Mouse (Mus musculus): ENCODE data around the gene Osm. TPM values are rescaled to one million over a fixed set of nuclear protein-coding genes. Genes with fewer than 3 reads are reported as not detected.

Osm gene
- total and polyA plus RNA-seq, 3 experiments, result 0.13 to 0.14 (median 0.14) TPM

DNA sequence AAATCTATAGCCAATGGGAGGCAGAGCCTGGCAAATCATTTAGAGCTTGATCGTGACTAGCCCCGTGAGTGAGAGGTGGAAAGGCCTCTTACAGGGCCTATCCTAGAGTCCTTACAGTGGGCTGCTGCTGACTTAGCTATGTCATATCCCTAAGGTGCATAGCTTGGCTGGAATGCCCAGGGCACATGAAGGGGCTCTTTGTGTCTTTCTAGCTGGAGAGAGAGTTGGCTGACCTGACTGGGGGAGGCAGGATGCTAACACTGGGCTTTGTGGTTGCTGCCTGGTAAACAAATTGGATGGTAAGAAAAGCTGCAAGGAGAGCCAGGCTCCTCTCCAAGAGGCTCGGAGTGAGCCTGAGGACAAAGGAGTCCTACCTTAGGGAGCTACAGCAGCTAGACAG lies 43.5 kb upstream of the Osm start:
- TF ChIP-seq CTCF (IDR thresholded peaks at IDR 0.05) (no peak), POLR2A (IDR thresholded peaks at IDR 0.05; ENCODE audit: insufficient read depth, low read depth, low read length) (no peak), EP300 (IDR thresholded peaks at IDR 0.05; ENCODE audit: insufficient read depth, low read depth, low read length) (no peak)
- H3K4me3 ChIP-seq, result no peak overlapping the region
- H3K79me2 ChIP-seq (replicated peaks; ENCODE audit: control insufficient read depth, insufficient read depth, low read length), result peaks cover 2% of the 10 kb centered on the region; the same call in 1 of the 2 replicates
- DNase-seq, result peak in 1 of 2 experiments; percentile 16
- intact Hi-C loops (cut with DNase I), result no loop called here
- no peak overlapping the region for H3K9ac ChIP-seq (ENCODE audit: low read depth, low read length)
- H3K4me1 ChIP-seq (ENCODE audit: control insufficient read depth, insufficient read depth, low read length), result peaks cover 45% of the 10 kb centered on the region
- H3K27me3 ChIP-seq (ENCODE audit: control insufficient read depth, insufficient read depth, low read length), result no peaks in the 10 kb centered on the region
- H3K27ac ChIP-seq, result no peak overlapping the region; the same call in 1 of the 2 replicates
- peaks cover 18% of the 10 kb centered on the region for H3K36me3 ChIP-seq (ENCODE audit: control insufficient read depth, insufficient read depth, low read length)
- 77% methylated on average over 3 of the region's 3 CpGs for WGBS

DNA sequence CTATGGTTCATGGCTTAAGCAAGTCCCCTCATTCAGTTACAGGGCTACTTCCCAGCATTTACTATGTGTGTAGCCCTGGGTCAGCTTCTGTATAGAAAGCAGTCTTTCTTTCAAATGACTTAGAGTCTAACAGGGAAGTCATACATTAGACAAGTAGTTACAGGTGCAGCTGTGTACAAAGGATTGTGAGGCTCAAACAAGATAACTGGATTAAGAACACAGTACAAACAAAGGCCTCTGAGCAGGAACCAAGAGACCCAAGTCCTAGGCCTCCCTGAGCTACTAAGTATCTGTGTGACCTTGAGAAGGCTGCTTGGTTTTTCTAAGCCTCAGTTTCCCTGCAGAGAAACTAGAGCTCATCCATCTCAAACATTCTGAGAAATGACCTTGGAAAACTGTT lies 42.8 kb upstream of the Osm start:
- intact Hi-C loops (cut with DNase I), result no loop called here
- TF ChIP-seq POLR2A (IDR thresholded peaks at IDR 0.05; ENCODE audit: insufficient read depth, low read depth, low read length), result no peak
- TF ChIP-seq CTCF (IDR thresholded peaks at IDR 0.05), result no peak
- TF ChIP-seq EP300 (IDR thresholded peaks at IDR 0.05; ENCODE audit: insufficient read depth, low read depth, low read length), result no peak
- no peaks in the 10 kb centered on the region for H3K27me3 ChIP-seq (ENCODE audit: control insufficient read depth, insufficient read depth, low read length)
- peaks cover 15% of the 10 kb centered on the region for H3K36me3 ChIP-seq (ENCODE audit: control insufficient read depth, insufficient read depth, low read length)
- H3K4me1 ChIP-seq (ENCODE audit: control insufficient read depth, insufficient read depth, low read length), result peaks cover 44% of the 10 kb centered on the region
- H3K4me3 ChIP-seq, result no peak overlapping the region
- peaks cover 2% of the 10 kb centered on the region; the same call in 1 of the 2 replicates for H3K79me2 ChIP-seq (replicated peaks; ENCODE audit: control insufficient read depth, insufficient read depth, low read length)
- no peak for DNase-seq
- no peak overlapping the region for H3K9ac ChIP-seq (ENCODE audit: low read depth, low read length)
- H3K27ac ChIP-seq, result no peak overlapping the region

DNA sequence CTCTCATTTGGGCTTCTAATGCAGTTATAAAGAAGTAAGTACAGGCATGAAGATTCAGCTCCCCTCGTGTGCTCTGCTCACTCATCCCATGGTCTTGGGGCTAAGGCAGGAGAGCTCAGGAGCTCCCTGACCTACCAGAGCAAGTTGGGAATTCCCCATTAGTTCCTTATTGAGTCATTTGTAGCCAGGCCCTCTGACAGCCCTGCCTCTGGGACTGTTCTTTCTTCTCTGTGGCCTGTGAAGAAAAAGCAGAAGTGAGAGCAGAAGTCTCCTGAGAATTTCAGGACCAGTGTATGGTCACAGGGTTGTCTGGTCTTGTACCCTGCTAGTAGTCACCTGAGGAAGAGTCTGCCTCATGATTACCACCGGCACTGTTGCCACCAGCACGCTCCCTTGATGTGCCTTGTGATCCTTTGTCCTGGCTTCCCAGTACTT lies 40.6 kb upstream of the Osm start:
- intact Hi-C loops (cut with DNase I), result no loop called here

DNA sequence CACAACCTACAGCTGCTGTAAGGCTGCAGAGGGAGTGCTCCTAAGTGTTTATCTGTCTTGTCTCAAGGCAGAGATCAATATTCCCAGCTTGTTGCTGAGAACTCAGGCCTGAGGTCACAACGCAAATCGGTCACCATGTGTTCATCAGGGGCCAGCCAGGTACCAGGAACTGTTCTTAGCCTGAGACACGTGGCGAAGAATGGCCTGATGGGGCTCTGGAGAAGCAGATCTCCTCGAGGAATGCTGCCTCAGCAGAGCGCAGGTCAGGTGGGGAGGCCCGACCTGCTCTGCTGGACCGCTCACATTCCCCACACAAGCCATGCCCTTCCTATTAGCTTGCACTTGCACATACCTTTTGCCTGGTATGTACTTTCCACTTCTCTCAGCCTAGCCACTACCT lies 39.6 kb upstream of the Osm start:
- 82% methylated on average over 8 of the region's 8 CpGs for WGBS
- intact Hi-C loops (cut with DNase I), result no loop called here
- H3K79me2 ChIP-seq (replicated peaks; ENCODE audit: control insufficient read depth, insufficient read depth, low read length), result peaks cover 2% of the 10 kb centered on the region; the same call in 1 of the 2 replicates

More for the DNA sequence above, 40.6 kb upstream of the Osm start:
- Histone ChIP-seq H3K9ac (ENCODE audit: low read depth, low read length) (no peak overlapping the region), H3K36me3 (ENCODE audit: control insufficient read depth, insufficient read depth, low read length) (peaks cover 12% of the 10 kb centered on the region), H3K79me2 (replicated peaks; ENCODE audit: control insufficient read depth, insufficient read depth, low read length) (peaks cover 2% of the 10 kb centered on the region; the same call in 1 of the 2 replicates), H3K27me3 (ENCODE audit: control insufficient read depth, insufficient read depth, low read length) (no peaks in the 10 kb centered on the region), H3K4me3 (no peak overlapping the region), H3K4me1 (ENCODE audit: control insufficient read depth, insufficient read depth, low read length) (peaks cover 31% of the 10 kb centered on the region), H3K27ac (no peak overlapping the region; the same call in 1 of the 2 replicates)
- 71% methylated on average over 3 of the region's 3 CpGs for WGBS
- TF ChIP-seq CTCF (IDR thresholded peaks at IDR 0.05) (no peak), POLR2A (IDR thresholded peaks at IDR 0.05; ENCODE audit: insufficient read depth, low read depth, low read length) (no peak), EP300 (IDR thresholded peaks at IDR 0.05; ENCODE audit: insufficient read depth, low read depth, low read length) (no peak)
- DNase-seq, result peak; percentile 17 to 47

DNA sequence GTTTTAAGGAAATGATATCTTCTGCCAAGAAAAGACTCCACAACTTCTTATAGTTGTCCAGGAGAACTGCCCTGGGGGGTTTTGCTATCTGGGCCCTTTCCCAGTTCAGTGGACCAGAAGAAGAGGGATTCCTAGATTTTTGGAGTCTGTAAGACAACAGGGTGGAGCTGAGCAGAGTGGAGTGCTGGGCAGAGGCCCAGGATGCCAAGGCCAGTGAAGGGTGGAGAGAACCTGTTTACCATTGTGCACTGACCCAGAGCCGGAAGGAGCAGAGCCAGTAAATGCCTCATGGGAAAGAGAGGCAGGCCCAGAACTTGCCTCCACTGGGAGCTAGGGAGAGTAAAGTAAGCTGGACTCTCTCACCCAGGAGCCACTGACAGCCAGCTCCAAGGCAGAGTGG lies 38.5 kb upstream of the Osm start:
- Histone ChIP-seq H3K4me1 (ENCODE audit: control insufficient read depth, insufficient read depth, low read length) (peaks cover 23% of the 10 kb centered on the region), H3K79me2 (replicated peaks; ENCODE audit: control insufficient read depth, insufficient read depth, low read length) (peaks cover 2% of the 10 kb centered on the region; the same call in 1 of the 2 replicates), H3K36me3 (ENCODE audit: control insufficient read depth, insufficient read depth, low read length) (peaks cover 11% of the 10 kb centered on the region), H3K9ac (ENCODE audit: low read depth, low read length) (no peak overlapping the region), H3K27me3 (ENCODE audit: control insufficient read depth, insufficient read depth, low read length) (no peaks in the 10 kb centered on the region), H3K4me3 (no peak overlapping the region), H3K27ac (peak overlapping the region; percentile 36)
- TF ChIP-seq POLR2A (IDR thresholded peaks at IDR 0.05; ENCODE audit: insufficient read depth, low read depth, low read length), result no peak
- no peak for TF ChIP-seq CTCF (IDR thresholded peaks at IDR 0.05)
- no peak for TF ChIP-seq EP300 (IDR thresholded peaks at IDR 0.05; ENCODE audit: insufficient read depth, low read depth, low read length)
- intact Hi-C loops (cut with DNase I), result no loop called here
- peak; percentile 44 to 49 for DNase-seq
- 33% methylated on average over 1 of the region's 1 CpGs for WGBS

More for the DNA sequence above, 39.6 kb upstream of the Osm start:
- TF ChIP-seq POLR2A (IDR thresholded peaks at IDR 0.05; ENCODE audit: insufficient read depth, low read depth, low read length) (no peak), CTCF (IDR thresholded peaks at IDR 0.05) (no peak), EP300 (IDR thresholded peaks at IDR 0.05; ENCODE audit: insufficient read depth, low read depth, low read length) (no peak)
- Histone ChIP-seq H3K4me1 (ENCODE audit: control insufficient read depth, insufficient read depth, low read length) (peaks cover 26% of the 10 kb centered on the region), H3K4me3 (no peak overlapping the region), H3K9ac (ENCODE audit: low read depth, low read length) (no peak overlapping the region), H3K36me3 (ENCODE audit: control insufficient read depth, insufficient read depth, low read length) (peaks cover 12% of the 10 kb centered on the region), H3K27ac (peak overlapping the region; percentile 36; the same call in 1 of the 2 replicates), H3K27me3 (ENCODE audit: control insufficient read depth, insufficient read depth, low read length) (no peaks in the 10 kb centered on the region)
- DNase-seq, result peak in 1 of 2 experiments; percentile 17

DNA sequence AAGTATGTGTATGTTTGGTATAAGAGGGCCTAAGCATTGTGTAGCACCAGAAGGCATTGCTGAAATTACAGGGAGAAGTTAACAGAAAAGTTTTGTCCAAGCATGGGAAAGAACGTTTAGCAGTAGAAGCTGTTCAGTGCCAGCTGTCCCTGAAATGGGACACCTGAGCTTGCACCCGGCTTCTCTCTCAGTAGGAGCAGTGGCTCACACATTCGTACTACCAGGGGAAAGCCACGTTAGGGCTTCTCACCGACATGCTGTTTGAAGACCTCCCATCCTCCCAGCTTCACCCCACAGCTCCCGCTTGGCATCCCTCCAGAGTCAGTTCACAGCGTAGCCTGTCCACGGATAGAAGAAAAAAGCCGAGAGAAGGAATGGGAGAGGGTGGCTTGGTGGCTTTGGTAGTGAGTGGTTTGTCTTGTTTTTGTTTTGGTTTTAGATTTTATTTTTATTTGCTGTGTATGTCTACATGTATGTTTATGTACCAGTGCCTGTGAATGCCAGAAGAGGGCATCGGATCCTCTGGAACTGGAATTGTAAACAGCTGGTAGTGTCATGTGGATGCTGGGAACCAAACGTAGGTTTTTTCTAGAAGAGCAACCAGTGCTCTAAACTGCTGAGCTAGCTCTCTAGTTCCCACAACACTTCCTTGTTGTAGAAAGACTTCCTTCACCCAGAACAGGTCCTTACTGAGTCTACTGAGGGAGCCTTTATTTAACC lies 34.1 kb upstream of the Osm start:
- DNase-seq, result peak in 1 of 2 experiments; percentile 40
- Histone ChIP-seq H3K79me2 (replicated peaks; ENCODE audit: control insufficient read depth, insufficient read depth, low read length) (peaks cover 2% of the 10 kb centered on the region; the same call in 1 of the 2 replicates), H3K27ac (peak overlapping the region; percentile 84), H3K27me3 (ENCODE audit: control insufficient read depth, insufficient read depth, low read length) (no peaks in the 10 kb centered on the region), H3K4me3 (no peak overlapping the region), H3K4me1 (ENCODE audit: control insufficient read depth, insufficient read depth, low read length) (peaks cover 32% of the 10 kb centered on the region), H3K9ac (ENCODE audit: low read depth, low read length) (no peak overlapping the region), H3K36me3 (ENCODE audit: control insufficient read depth, insufficient read depth, low read length) (peaks cover 10% of the 10 kb centered on the region)
- WGBS, result 70% methylated on average over 11 of the region's 11 CpGs
- intact Hi-C loops (cut with DNase I), result loop anchor here (2.0 kb wide), 1 partner anchor 17 kb away; the partner anchor contains the start of gene Castor1
- peak; percentile 30 for TF ChIP-seq CTCF (IDR thresholded peaks at IDR 0.05)
- TF ChIP-seq EP300 (IDR thresholded peaks at IDR 0.05; ENCODE audit: insufficient read depth, low read depth, low read length), result no peak
- no peak for TF ChIP-seq POLR2A (IDR thresholded peaks at IDR 0.05; ENCODE audit: insufficient read depth, low read depth, low read length)
